Mouse (Mus musculus) heart, adult 2 months (tissue): ENCODE results near the gene Parg.

Experiments used
- CTCF ChIP-seq: fragments of 200-600 bp; IDR thresholded peaks from 2 replicates; pipeline ENCODE4 v1.8.1; 2022; ENCODE audit warnings: antibody characterized with exemption, mild to moderate bottlenecking, moderate library complexity
- EP300 ChIP-seq: fragments of 200-500 bp; IDR thresholded peaks from 2 replicates; pipeline ENCODE4 v1.6.1; 2011; ENCODE audit warnings: low read depth, low read length, control low read depth; ENCODE audit not compliant: insufficient read depth
- POLR2A ChIP-seq: fragments of 200-500 bp; IDR thresholded peaks from 2 replicates; pipeline ENCODE4 v1.6.1; 2011; ENCODE audit warnings: mild to moderate bottlenecking, low read depth, low read length, control low read depth; ENCODE audit not compliant: insufficient read depth

DNA sequence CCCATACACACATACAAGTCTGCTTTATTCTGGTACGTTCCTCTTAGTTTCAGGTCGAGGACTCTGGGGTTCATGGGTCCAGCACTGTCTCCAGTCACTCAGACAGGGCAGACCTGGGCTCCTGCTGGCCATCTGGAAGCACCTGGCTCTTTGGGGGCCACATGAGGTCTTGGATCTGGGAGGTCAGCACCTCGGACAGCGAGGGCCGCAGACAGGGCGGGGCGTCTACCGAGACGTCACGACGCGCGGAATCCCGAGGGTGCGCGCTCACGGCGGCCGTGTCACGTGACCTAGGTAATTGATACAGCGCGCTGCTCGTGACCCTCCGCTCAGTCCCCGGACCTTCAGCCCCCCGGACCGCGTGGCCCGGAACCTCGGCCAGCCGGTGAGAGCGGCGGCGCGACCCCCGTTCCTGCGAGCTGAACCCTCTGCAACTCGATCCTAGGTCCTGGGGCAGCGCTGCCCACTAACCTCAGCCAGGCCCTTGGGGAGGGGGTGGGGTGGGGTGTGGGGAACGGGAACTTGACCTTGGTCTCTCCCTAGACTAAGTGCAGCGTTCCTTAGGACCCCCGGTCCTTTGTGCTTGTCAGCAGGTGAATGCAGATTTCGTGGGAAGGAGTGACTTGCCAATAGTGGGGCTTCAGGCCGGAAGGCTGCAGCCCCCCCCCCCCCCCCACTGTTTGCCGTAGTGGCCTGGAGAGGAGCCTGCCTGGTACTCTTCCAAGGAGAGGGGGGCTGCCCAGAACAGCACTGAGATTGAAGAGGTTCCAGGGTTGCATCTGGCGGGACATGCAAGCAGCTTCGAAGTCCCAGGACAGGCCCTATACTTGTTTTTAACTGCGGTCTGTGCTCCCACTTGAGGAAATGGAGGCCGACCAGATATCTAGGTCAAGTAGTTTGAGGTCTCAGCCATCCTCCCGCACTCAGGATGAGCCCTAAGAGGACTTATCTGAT, 120.3 kb downstream of the Parg start, which contains the start of gene Ogdhl:
- TF ChIP-seq CTCF, result no peak
- TF ChIP-seq POLR2A, result 0 out of 2 replicates have a peak, but pooled peaks have one; percentile 23
- 0 out of 2 replicates have a peak, but pooled peaks have one; percentile 26 for TF ChIP-seq EP300
